Mouse (Mus musculus) erythroblast, embryonic 14.5 days (primary cell): ENCODE data around the gene Coro7. TPM values are rescaled to one million over a fixed set of nuclear protein-coding genes. Genes with fewer than 3 reads are reported as not detected.

Experiments used
- H3K27me3 ChIP-seq: 2 replicates; pipeline ENCODE4 v1.6.1; 2012; ENCODE audit warnings: inconsistent platforms; ENCODE audit not compliant: control insufficient read depth
- H3K36me3 ChIP-seq: 2 replicates; pipeline ENCODE4 v1.6.1; 2012; ENCODE audit warnings: mild to moderate bottlenecking, inconsistent platforms; ENCODE audit not compliant: control insufficient read depth
- H3K4me1 ChIP-seq: 2 replicates; pipeline ENCODE4 v1.6.1; 2012; ENCODE audit warnings: inconsistent platforms; ENCODE audit not compliant: control insufficient read depth
- H3K4me3 ChIP-seq: replicated peaks from 2 replicates; pipeline ENCODE3; 2012; ENCODE audit warnings: moderate library complexity, mild to moderate bottlenecking, inconsistent platforms
- H3K9me3 ChIP-seq: 2 replicates; pipeline ENCODE4 v1.6.1; 2012; ENCODE audit warnings: low read length, inconsistent platforms, mixed read lengths; ENCODE audit not compliant: control insufficient read depth
- GATA1 ChIP-seq: IDR thresholded peaks from 2 replicates; pipeline ENCODE4 v1.6.1; 2012; ENCODE audit warnings: low read length, inconsistent platforms, mixed read lengths
- TAL1 ChIP-seq: IDR thresholded peaks from 3 replicates; pipeline ENCODE4 v1.6.1; 2012; ENCODE audit warnings: low read length, inconsistent platforms, mixed read lengths
- polyA plus RNA-seq: library from polyadenylated mRNA; stranded (reverse); fragments of >175 nt; gene quantifications from 2 replicates; pipeline ENCODE4 v1.2.3, GENCODE M21; 2012

Gene Coro7
- polyA plus RNA-seq, 1 experiment: 1.1 TPM

DNA sequence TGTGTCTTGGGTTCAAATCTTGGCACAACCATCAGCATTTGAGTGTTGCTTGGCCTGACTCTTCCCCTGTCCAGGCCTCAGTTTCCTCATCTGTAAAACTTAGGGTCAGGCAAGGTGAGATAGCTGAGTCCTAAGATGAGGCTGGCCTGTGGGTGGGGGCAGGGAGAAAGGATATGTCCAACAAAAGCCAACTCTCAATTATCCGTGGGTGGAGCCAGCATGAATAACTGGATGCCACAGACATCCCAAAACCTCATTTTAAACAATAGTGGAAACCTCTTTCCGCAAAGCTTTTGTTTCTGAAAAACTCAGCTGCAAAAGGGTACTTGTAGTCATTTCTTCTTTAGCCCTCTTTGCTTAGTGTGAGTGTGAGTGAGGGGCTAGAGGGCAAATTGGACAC, 82.7 kb downstream of the Coro7 start:
- H3K4me1 ChIP-seq: peaks cover 12% of the 10 kb centered on the region
- TF ChIP-seq TAL1: no peak
- no peak for TF ChIP-seq GATA1
- no peaks in the 10 kb centered on the region for H3K36me3 ChIP-seq
- no peak overlapping the region for H3K4me3 ChIP-seq
- H3K27me3 ChIP-seq: peaks cover 59% of the 10 kb centered on the region
- peaks cover 3% of the 10 kb centered on the region; the same call in 1 of the 2 replicates for H3K9me3 ChIP-seq

DNA sequence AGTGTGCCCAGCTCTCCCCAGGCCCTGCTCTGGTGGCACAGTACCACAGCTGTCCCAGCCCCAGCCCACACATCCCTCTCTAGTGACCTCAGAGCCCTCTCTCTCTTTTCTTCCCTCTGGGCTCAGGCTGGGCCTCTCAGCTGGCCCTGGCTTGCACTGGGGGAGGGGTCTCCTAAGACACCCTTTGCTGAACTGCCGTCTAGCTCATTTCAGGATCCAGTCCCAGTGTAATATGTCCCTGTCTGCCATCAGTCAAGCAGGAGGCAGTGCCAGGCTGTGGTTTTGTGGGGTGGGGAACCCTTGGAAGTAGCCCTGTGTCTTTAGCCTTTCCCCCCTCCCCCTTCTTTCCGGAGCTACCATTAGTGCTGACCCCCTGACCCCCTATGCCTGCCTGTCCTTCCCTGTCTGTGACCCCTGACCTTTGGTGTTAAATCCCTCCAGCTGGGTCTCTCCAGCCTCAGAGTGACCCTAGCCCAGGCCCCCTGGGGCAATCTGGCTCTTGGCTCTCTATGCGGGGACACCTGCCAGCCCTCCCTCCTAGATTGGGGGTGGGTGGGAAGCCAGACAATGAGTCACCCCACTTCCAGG, 83.3 kb downstream of the Coro7 start:
- no peak overlapping the region for H3K4me3 ChIP-seq
- peaks cover 11% of the 10 kb centered on the region for H3K4me1 ChIP-seq
- no peaks in the 10 kb centered on the region for H3K36me3 ChIP-seq
- TF ChIP-seq GATA1: no peak
- TF ChIP-seq TAL1: no peak
- H3K27me3 ChIP-seq: peaks cover 60% of the 10 kb centered on the region
- peaks cover 3% of the 10 kb centered on the region; the same call in 1 of the 2 replicates for H3K9me3 ChIP-seq

DNA sequence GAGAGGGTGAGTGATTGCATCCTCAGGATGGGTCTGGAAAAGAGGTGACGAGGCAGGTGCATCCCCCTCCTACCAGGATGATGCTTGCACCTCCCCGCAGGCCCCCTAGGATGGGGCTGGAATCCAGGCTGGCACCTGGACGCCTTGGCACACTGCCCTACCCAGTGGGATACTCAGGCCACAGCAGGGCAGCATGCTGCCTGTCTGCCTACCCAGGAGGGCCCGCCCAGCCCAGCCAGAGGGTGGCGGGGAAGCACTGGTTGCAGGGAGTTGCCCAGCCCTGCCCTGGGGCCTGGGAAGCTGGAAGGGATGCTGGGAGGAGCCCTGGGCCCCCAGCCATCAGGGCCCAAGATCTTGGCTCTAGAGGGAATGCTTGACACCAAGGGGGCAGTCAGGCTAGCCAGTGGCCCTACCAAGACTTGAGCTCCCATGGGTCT, 84.0 kb downstream of the Coro7 start:
- TF ChIP-seq GATA1: no peak
- no peak for TF ChIP-seq TAL1
- Histone ChIP-seq H3K36me3 (no peaks in the 10 kb centered on the region), H3K9me3 (peaks cover 3% of the 10 kb centered on the region; the same call in 1 of the 2 replicates), H3K4me1 (peaks cover 7% of the 10 kb centered on the region), H3K4me3 (peak overlapping the region; percentile 53), H3K27me3 (peaks cover 63% of the 10 kb centered on the region)

DNA sequence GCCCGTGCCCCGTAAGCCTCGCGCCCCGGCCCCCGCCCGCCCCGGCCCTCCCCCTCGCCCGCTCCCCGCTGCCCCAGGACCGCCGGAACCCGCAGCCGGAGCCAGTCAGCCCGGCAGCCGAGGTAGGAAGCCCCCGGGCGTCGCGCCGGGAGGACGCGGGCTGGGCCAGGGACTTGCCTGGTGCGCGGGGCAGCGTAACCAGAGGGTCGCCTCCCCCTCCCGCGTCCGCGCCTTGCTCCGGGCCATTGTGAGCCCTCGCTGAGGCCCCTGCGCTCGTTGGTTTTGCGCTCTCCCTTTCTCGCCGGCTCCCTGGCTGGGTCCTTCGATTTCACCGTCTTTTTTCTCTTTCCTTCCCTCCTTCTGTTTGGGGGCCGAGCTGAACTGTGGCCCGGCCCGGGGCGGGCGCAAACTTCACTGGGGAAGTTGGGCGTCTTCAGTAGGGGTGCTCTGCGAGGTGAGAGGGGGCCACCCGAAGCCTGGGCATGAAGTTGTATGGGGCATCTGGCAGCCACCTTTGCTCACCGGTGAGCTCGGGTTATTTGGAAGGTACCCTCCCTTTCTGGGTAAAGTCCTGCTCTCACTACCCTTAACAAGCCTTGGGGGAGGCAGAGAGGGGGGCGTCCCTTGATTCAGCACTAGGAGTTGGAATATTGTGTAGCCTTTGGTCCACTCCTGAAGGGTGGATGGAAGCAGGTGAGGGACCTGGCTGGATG, 84.6 kb downstream of the Coro7 start:
- Histone ChIP-seq H3K9me3 (peaks cover 3% of the 10 kb centered on the region; the same call in 1 of the 2 replicates), H3K27me3 (peaks cover 63% of the 10 kb centered on the region), H3K36me3 (no peaks in the 10 kb centered on the region), H3K4me1 (peaks cover 7% of the 10 kb centered on the region), H3K4me3 (peak overlapping the region; percentile 53)
- no peak for TF ChIP-seq TAL1
- TF ChIP-seq GATA1: no peak

DNA sequence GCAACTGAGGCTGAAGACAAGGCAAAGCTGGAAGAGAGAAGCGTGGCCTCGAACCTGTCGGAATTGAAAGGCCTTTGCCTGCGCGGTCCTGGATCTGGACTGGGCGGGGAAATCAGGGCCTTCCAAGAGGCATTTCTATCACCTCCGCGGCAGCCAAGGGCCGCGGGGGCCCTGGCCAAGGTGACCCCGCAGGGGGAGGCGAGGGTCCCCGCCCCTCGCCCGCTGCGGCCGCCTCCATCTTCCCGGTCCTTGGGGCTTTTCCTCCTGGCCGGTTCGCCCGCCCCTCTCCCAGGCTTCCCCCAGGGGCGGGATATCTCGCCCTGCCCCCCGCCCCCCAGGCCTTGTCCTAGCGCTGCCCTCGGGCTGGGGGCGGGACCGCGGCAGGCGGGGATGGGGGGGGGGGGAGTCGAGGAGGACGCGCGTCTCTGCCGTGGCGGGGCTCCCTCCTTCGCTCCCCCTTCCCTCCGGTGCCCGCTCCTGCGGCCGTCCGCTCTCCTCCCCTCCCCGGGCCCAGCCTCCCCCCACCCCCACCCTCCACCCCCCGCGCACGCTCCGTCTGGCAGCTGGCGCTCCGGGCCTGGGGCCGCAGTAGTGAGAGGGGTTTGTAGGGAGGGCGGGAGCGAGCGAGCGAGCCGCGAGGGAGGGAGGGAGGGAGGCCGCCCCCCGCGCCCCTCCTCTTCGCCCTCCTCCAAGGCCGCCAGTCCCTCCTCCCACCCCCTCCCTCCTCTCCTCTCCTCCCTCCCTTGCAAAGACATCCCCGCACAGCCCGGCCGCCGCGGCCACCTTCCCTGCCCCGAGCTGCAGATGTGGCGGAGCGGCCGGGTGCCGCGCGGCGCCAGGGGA, 85.4 kb downstream of the Coro7 start, which contains the start of gene Glis2:
Glis2 (plus strand) TSS at position 743 of the 843 bp plus-strand sequence.
- no peak for TF ChIP-seq TAL1
- no peak for TF ChIP-seq GATA1
- peak within 1 kb of the TSS; percentile 53 for H3K4me3 ChIP-seq
- peaks cover 7% of the 10 kb centered on the region for H3K4me1 ChIP-seq
- no peaks in the 10 kb centered on the region for H3K36me3 ChIP-seq
- H3K9me3 ChIP-seq: peaks cover 3% of the 10 kb centered on the region; the same call in 1 of the 2 replicates
- H3K27me3 ChIP-seq: peaks cover 63% of the 10 kb centered on the region

DNA sequence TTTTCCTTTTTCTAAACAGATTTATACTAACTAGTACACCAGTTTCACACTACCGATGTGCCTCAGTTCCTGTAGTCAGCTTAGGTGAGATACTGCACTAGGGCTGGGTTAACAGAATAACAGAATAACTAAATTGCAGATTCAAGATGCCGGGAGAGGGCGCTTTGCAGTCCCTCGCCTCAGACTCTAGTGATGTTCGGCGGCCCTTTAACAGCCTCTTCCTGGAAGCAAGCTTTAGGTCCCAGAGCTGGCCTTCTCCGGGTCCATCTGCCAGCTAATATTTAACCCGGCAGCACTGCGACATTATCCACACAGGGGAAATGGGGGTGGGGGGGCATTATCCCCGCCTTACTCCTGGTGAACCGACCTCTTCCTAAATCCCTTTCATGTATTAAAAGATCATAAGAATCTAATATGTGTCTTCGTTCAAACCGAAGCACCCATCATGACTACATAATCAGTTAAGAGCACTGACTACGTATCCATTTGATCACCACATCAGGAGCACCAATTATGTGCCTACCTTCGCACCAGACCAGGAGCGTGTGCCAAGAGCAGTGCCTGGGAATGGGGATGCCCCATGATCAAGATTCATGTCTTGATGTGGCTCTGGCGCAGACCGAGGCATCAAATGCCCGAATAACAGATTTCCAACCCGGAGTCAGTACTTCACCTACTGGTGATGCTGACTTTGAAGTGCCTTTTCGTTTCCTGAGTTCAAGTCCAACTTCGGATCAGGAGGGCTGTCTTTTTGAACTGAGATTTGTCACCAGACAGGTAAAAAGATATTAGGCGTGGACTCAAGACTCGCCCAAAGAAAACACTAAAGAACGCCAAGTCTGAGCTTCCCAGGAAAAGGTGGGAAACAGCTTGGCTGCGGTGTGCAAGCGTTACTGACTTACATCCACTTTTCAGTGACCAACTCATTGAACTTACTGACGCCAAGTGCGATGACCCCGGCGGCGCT, 86.4 kb downstream of the Coro7 start:
- H3K36me3 ChIP-seq: no peaks in the 10 kb centered on the region
- peaks cover 11% of the 10 kb centered on the region for H3K4me1 ChIP-seq
- H3K4me3 ChIP-seq: peak overlapping the region; percentile 47
- peaks cover 63% of the 10 kb centered on the region for H3K27me3 ChIP-seq
- peaks cover 3% of the 10 kb centered on the region; the same call in 1 of the 2 replicates for H3K9me3 ChIP-seq
- TF ChIP-seq GATA1 (no peak), TAL1 (no peak)

DNA sequence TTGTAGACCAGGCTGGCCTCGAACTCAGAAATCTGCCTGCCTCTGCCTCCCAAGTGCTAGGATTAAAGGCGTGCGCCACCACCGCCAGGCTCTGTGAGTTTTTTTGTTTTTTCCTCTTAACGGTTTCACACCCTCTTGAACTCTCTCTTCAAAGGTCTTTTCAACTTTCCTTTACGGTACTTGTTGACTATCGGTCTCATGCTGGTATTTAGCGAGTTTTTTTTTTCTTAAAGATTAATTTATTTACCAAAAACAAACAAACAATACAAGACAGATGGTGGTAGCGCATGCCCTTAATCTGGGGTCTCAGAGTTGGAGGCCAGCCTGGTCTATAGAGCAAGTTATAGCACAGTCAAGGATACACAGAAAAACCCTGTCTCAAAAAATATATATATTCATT, 89.3 kb downstream of the Coro7 start:
- H3K27me3 ChIP-seq: peaks cover 39% of the 10 kb centered on the region
- no peak overlapping the region for H3K4me3 ChIP-seq
- no peaks in the 10 kb centered on the region for H3K36me3 ChIP-seq
- TF ChIP-seq TAL1: no peak
- TF ChIP-seq GATA1: no peak
- no peaks in the 10 kb centered on the region; the same call in 1 of the 2 replicates for H3K9me3 ChIP-seq
- peaks cover 35% of the 10 kb centered on the region for H3K4me1 ChIP-seq
